Mouse (Mus musculus): ENCODE measurements at regions not wholly inside any gene's neighbourhood (a gene's known extent, or its start where the extent isn't known, plus 50 kb on each side); places are given as distances from the start of the nearest gene placed in this dataset.
A peak's percentile ranks its signal among the peaks of the same experiment; 100 is the strongest.

DNA sequence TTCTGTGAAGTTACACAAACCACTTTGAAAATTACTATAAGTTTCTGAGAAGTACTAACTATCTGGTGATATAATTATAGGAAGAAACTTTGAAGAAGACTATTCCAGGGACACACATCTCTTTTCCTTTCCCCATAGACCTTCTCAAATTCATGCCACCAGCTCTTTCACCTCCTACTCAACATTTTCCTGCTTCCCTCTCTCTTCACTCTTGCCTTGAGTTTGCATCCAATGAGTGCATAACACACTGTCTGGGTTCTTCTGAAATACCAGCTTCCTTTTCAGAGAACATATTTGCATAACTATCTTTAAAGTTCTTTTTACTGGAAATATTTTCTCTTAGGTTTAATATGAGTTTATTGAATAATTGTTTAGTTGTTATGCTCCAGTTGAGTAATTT lies 451.9 kb upstream of the Rgs18 start:
- ATAC-seq (ENCODE audit: low TSS enrichment), result peak; percentile 100

Data from frontal cortex, adult (tissue).